ENCODE assay signal across 11 mouse cellular contexts in genomic region chr4:138221406-138221805, GRCm38 (mm10).
"Had no signal": no experiment of that assay in that cellular context is flagged by ENCODE, and none has a peak within 500 bp of the region (broad histone marks: within the 10 kb centered on the region; RNA-seq: fewer than 3 reads in every experiment).

No protein-coding gene starts in this region.

- H3K9ac ChIP-seq: intestine, embryonic 15.5 days; midbrain, embryonic 13.5 days; neural tube, embryonic 15.5 days had no signal

- H3K4me2 ChIP-seq: intestine, embryonic 15.5 days; midbrain, embryonic 13.5 days; neural tube, embryonic 15.5 days had no signal

- ATAC-seq: intestine, embryonic 15.5 days; midbrain, embryonic 13.5 days had no signal

- H3K27me3 ChIP-seq: intestine, embryonic 15.5 days; midbrain, embryonic 13.5 days; neural tube, embryonic 15.5 days had no signal

- H3K27ac ChIP-seq: intestine, embryonic 15.5 days; layer of hippocampus, adult 2 months; limb, embryonic 10.5 days; midbrain, embryonic 13.5 days; neural tube, embryonic 15.5 days had no signal

- H3K4me3 ChIP-seq: intestine, embryonic 15.5 days; layer of hippocampus, adult 2 months; limb, embryonic 10.5 days; midbrain, embryonic 13.5 days; neural tube, embryonic 15.5 days had no signal

- H3K9me3 ChIP-seq: intestine, embryonic 15.5 days; limb, embryonic 10.5 days; midbrain, embryonic 13.5 days; neural tube, embryonic 15.5 days had no signal

- DNase-seq: kidney, adult 18-20 months; kidney, postnatal 10 days; kidney, postnatal 4 days; lung, adult 18-20 months; thymus, adult 18-20 months; thymus, postnatal 36 days had no signal
